12 mouse cellular contexts compared by ENCODE assay signal in genomic region chr5:138776346-138776745, GRCm38 (mm10). TPM values are rescaled to one million over a fixed set of nuclear protein-coding genes. Genes with fewer than 3 reads are reported as not detected.
DNase-seq lines count a peak whose midpoint lies in the region; ATAC-seq and TF ChIP-seq lines count a peak whose summit lies in the region.
"Had no signal": no experiment of that assay in that cellular context is flagged by ENCODE, and none has a peak within 500 bp of the region (broad histone marks: within the 10 kb centered on the region; RNA-seq: fewer than 3 reads in every experiment).

No protein-coding gene starts in this region.

- H3K4me1 ChIP-seq in cerebellum, adult 2 months (ENCODE audit: control insufficient read depth, insufficient read depth, low read length), result peaks cover 10% of the 10 kb centered on the region
- H3K4me1 ChIP-seq in liver, postnatal 0 days (ENCODE audit: insufficient read depth), result peaks cover 18% of the 10 kb centered on the region
- H3K4me1 ChIP-seq in forebrain, embryonic 12.5 days, result peaks cover 12% of the 10 kb centered on the region

- TF ChIP-seq POLR2A in cerebellum, adult 2 months (IDR thresholded peaks at IDR 0.05; ENCODE audit: borderline replicate concordance, insufficient read depth, low read length), result no peak

- peak overlapping the region; percentile 26; the same call in 1 of the 2 replicates for H3K9ac ChIP-seq in liver, postnatal 0 days (replicated peaks)
- no peak overlapping the region for H3K9ac ChIP-seq in forebrain, embryonic 12.5 days
- H3K9ac ChIP-seq: limb, embryonic 12.5 days had no signal

- DNase-seq in cerebellum, adult 2 months, result peak; percentile 24 to 40
- no peak for DNase-seq in cerebellum, postnatal 4 days (ENCODE audit: low spot score in 2 of 2)
- peak; percentile 80 for DNase-seq in 3T3-L1 (ENCODE audit: low read depth, low spot score)
- peak; percentile 37 to 56 for DNase-seq in heart, postnatal 14 days
- peak; percentile 55 for DNase-seq in liver, postnatal 0 days
- DNase-seq in frontal cortex, postnatal 10 days (ENCODE audit: low spot score in 2 of 2), result no peak
- DNase-seq in urinary bladder, adult 2 months (ENCODE audit: low spot score), result no peak

- TF ChIP-seq EP300 in liver, postnatal 0 days (IDR thresholded peaks at IDR 0.05; ENCODE audit: low read depth), result no peak

- 71% methylated on average over 1 of the region's 1 CpGs for WGBS in cerebellum, adult 2 months
- WGBS in liver, postnatal 0 days (ENCODE audit: insufficient replicate concordance), result 27% methylated on average over 1 of the region's 1 CpGs
- 68% methylated on average over 1 of the region's 1 CpGs for WGBS in forebrain, embryonic 12.5 days

- H3K27me3 ChIP-seq in cerebellum, adult 2 months (ENCODE audit: control insufficient read depth, insufficient read depth, low read length), result no peaks in the 10 kb centered on the region
- no peaks in the 10 kb centered on the region for H3K27me3 ChIP-seq in liver, postnatal 0 days (ENCODE audit: insufficient read depth, low read length)
- no peaks in the 10 kb centered on the region for H3K27me3 ChIP-seq in forebrain, embryonic 12.5 days
- H3K27me3 ChIP-seq: limb, embryonic 12.5 days had no signal

- H3K9me3 ChIP-seq in liver, postnatal 0 days (ENCODE audit: low read length), result no peaks in the 10 kb centered on the region
- H3K9me3 ChIP-seq in forebrain, embryonic 12.5 days, result no peaks in the 10 kb centered on the region
- H3K9me3 ChIP-seq: limb, embryonic 12.5 days had no signal

- 0 out of 2 replicates have a peak overlapping the region, but pooled peaks have one; percentile 43 for H3K27ac ChIP-seq in cerebellum, adult 2 months (ENCODE audit: insufficient read depth, low read length)
- H3K27ac ChIP-seq in liver, postnatal 0 days (ENCODE audit: low read depth), result peak overlapping the region; percentile 62
- H3K27ac ChIP-seq in forebrain, embryonic 12.5 days, result no peak overlapping the region
- H3K27ac ChIP-seq: limb, embryonic 12.5 days had no signal

- TF ChIP-seq CTCF in cerebellum, adult 2 months (IDR thresholded peaks at IDR 0.05; ENCODE audit: borderline replicate concordance, insufficient read depth, low read depth, low read length), result no peak
- TF ChIP-seq CTCF in liver, postnatal 0 days (IDR thresholded peaks at IDR 0.05; ENCODE audit: low read depth), result no peak

- H3K36me3 ChIP-seq in liver, postnatal 0 days (replicated peaks; ENCODE audit: insufficient read depth, low read length), result no peaks in the 10 kb centered on the region; the same call in 1 of the 2 replicates
- H3K36me3 ChIP-seq in forebrain, embryonic 12.5 days (replicated peaks), result peaks cover 3% of the 10 kb centered on the region; the same call in 1 of the 2 replicates
- H3K36me3 ChIP-seq: limb, embryonic 12.5 days had no signal

- H3K4me3 ChIP-seq in cerebellum, adult 2 months (replicated peaks; ENCODE audit: insufficient read depth, low read depth, low read length), result no peak overlapping the region
- H3K4me3 ChIP-seq in liver, postnatal 0 days (ENCODE audit: low read depth, low read length), result no peak overlapping the region
- no peak overlapping the region for H3K4me3 ChIP-seq in forebrain, embryonic 12.5 days (replicated peaks)
- H3K4me3 ChIP-seq: limb, embryonic 12.5 days had no signal

- intact Hi-C loops in heart, postnatal 14 days (cut with DNase I), result no loop called here

- ATAC-seq in liver, postnatal 0 days, result peak; percentile 76
- no peak for ATAC-seq in forebrain, embryonic 12.5 days (ENCODE audit: low FRiP score)
- ATAC-seq: hindbrain, embryonic 16.5 days had no signal

- H3K4me2 ChIP-seq in liver, postnatal 0 days (ENCODE audit: low read depth, low read length), result no peak overlapping the region
- no peak overlapping the region for H3K4me2 ChIP-seq in forebrain, embryonic 12.5 days
- H3K4me2 ChIP-seq: limb, embryonic 12.5 days had no signal

RNA-seq across cellular contexts. Expression of gene Fam20c, which starts 22.0 kb away (rescaled TPM):
- 31.1 and 32.9 TPM in 2 replicates for polyA plus RNA-seq in cerebellum, adult 2 months (2012; rRNA removed)
- total RNA-seq in heart, postnatal 14 days (2021), result 10 to 100 TPM in 1 of 2 experiments, 1 to 10 TPM in 1; 9.9 to 10.4 TPM
- polyA plus RNA-seq in liver, postnatal 0 days (2015; fragmentation: Nextera tagmentation; extraction: Ambion mirVana), result 15.3 and 19.0 TPM in 2 replicates
- polyA plus RNA-seq in forebrain, embryonic 12.5 days (2016; fragmentation: Nextera tagmentation; extraction: Ambion mirVana), result 21.6 and 23.3 TPM in 2 replicates
- 8.1 and 8.9 TPM in 2 replicates for polyA plus RNA-seq in urinary bladder, adult 2 months (2012; rRNA removed)

RNA-seq across cellular contexts. Expression of gene Gm5294, which starts 43.5 kb away (rescaled TPM):
- polyA plus RNA-seq in cerebellum, adult 2 months (2012; rRNA removed), result not detected in 2 replicates
- total RNA-seq in heart, postnatal 14 days (2021), result not detected
- polyA plus RNA-seq in liver, postnatal 0 days (2015; fragmentation: Nextera tagmentation; extraction: Ambion mirVana), result not detected in 2 replicates
- polyA plus RNA-seq in forebrain, embryonic 12.5 days (2016; fragmentation: Nextera tagmentation; extraction: Ambion mirVana), result not detected in 2 replicates
- polyA plus RNA-seq in urinary bladder, adult 2 months (2012; rRNA removed), result not detected in 2 replicates
- total RNA-seq: adrenal gland, postnatal 4 days had no signal
- polyA plus RNA-seq: limb, embryonic 12.5 days; thymus, postnatal 0 days had no signal

Comparison
In these comparisons a context has a peak if more than half of its experiments do, and no peak if none do; other contexts are left out.
1. DNase-seq: peak in cerebellum, adult 2 months (2 of 2), 3T3-L1 (single experiment), heart, postnatal 14 days (2 of 2) and liver, postnatal 0 days (single experiment); none in cerebellum, postnatal 4 days (0 of 2), frontal cortex, postnatal 10 days (0 of 2) and urinary bladder, adult 2 months (single experiment).